Mouse (Mus musculus) gastrocnemius, postnatal 36 days (tissue): ENCODE results near the gene Creb5. TPM values are rescaled to one million over a fixed set of nuclear protein-coding genes. Genes with fewer than 3 reads are reported as not detected.

ENCODE experiments used
- DNase-seq, 2 experiments: peaks; one replicate each; pipeline ENCODE4 v3.0.0; 2022
- intact Hi-C: fragments of 180-260 bp; cut with DNase I; formaldehyde crosslinking; loops from one replicate; pipeline ENCODE4 v1.15.1; 2025
- long read RNA-seq, 2 experiments: library from polyadenylated mRNA; stranded (forward); transcript quantifications; one replicate each; pipeline ENCODE4 v2.0.0; 2021
- total RNA-seq, 2 experiments: library from RNA; stranded (reverse); gene quantifications; 2 replicates each; pipeline ENCODE4 v1.2.3; 2021

The Creb5 gene
- 1 to 10 TPM; 7.1 to 7.8 TPM for total RNA-seq
- long read RNA-seq, experiment 1, partial matches to known transcripts: 0 of 8 reads
- long read RNA-seq, experiment 1, other reads (novel, unspliced or antisense): 8 of 8 reads
- long read RNA-seq, experiment 2, partial matches to known transcripts: 0 of 2 reads
- long read RNA-seq, experiment 2, other reads (novel, unspliced or antisense): 2 of 2 reads

- DNase-seq: peak; percentile 84 to 88
- intact Hi-C loops: no loop called here
Measured at GRCm38 (mm10) chr6:53287038-53287561, at the start of gene Creb5. Creb5 (plus strand) TSS chr6:53287270.

DNA sequence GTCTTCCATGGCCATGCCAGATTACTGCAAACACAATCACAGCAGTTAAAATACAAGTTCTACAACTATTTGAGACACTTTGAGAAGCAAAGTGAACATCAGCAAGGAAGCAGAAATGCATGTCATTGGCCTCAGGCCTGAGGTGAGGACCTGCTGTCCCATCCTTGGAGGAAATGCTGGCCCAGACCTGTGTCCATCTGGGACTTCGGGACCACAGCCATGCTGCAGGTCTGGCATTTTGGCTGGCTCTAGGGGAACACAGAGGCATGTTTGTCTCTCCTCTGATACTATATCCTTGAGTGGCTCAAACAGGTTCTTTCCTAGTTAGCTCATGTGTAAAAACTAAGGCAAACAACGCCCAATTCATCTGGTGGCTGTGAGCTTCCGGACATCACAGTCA lies 27.2 kb upstream of the Creb5 start:
- intact Hi-C loops: loop anchor here (10.0 kb wide), 1 partner anchor 395 kb away; no protein-coding TSS in a partner anchor

DNA sequence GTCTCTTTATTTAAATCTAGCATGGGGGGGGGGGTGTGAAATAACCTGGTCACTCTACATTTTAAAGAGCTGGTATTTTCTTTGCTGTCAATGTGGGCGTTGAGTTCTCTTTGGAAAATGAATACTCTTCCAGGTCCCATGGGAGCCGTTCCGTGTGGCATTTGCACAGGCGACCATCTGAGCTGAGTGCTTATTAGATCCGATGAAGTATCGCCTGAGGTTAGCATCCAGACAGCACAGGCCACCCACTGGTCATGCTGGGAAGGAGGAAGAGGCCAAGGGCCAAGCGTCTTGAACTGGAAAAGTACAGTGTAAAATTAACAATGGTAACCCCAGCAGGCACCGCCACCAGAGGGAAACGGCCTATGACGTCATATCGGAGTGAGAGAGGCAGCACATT lies 24.7 kb upstream of the Creb5 start:
- intact Hi-C loops: loop anchor here (10.0 kb wide), 1 partner anchor 392 kb away; no protein-coding TSS in a partner anchor
- no peak for DNase-seq

More for the DNA sequence above, 27.2 kb upstream of the Creb5 start:
- no peak for DNase-seq

GRCm38 (mm10) chr6:53267036-53267435 lies 20.0 kb upstream of the Creb5 start:
- no peak for DNase-seq
- intact Hi-C loops: loop anchor here (2.0 to 10.0 kb wide), 2 partner anchors 388 to 456 kb away; no protein-coding TSS in a partner anchor

DNA sequence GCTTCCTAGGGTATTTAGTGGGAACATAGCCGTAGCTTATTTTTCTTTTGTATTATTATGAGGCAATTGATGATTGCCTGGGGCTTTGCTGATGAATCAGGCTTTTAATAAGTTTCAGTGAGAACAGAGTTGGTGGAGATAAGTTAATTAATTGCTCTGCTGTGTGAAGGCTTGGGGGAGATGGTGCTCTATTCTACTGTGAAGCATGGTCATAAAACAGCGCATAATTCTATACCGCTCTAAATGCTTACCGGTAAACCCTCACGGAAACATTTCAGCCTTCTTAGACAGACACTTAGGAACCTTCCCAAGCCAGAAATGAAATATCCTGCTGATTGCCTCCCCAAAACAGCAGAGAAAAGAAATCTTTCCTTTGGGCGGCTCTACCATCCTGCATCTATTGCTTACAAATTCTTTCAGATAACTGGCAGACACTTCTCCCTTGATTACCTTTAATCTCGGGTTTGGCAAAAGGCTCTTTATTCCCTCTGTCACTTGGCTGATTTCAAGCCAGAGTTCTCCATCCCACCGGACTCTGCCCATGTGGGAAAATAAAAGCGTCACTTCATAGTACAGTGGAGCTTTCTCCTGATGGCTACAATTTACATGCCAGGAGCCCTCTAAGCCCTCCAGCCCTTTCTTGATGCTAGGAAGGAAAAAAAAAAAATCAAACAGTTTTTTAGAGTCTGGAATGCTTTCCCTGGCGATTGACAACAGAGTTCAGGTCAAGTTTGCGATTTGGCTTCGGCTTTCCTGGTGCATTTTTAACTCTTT lies 19.2 kb upstream of the Creb5 start:
- no peak for DNase-seq
- intact Hi-C loops: loop anchor here (2.0 to 10.0 kb wide), 2 partner anchors 387 to 455 kb away; no protein-coding TSS in a partner anchor

- DNase-seq: no peak
- intact Hi-C loops: loop anchor here (10.0 kb wide), 1 partner anchor 234 kb away; no protein-coding TSS in a partner anchor
Measured at GRCm38 (mm10) chr6:53271216-53271615, 15.9 kb upstream of the Creb5 start.

GRCm38 (mm10) chr6:53271636-53272035 lies 15.4 kb upstream of the Creb5 start:
- no peak for DNase-seq
- intact Hi-C loops: loop anchor here (10.0 kb wide), 1 partner anchor 233 kb away; no protein-coding TSS in a partner anchor

- DNase-seq: peak; percentile 58 to 66
- intact Hi-C loops: no loop called here
Measured at GRCm38 (mm10) chr6:53286389-53287037, 557 bp upstream of the Creb5 start.

GRCm38 (mm10) chr6:53287562-53288381 lies 702 bp downstream of the Creb5 start:
- peak; percentile 44 for DNase-seq
- intact Hi-C loops: no loop called here

GRCm38 (mm10) chr6:53288584-53289558 lies 1.8 kb downstream of the Creb5 start:
- DNase-seq: no peak
- intact Hi-C loops: no loop called here

DNA sequence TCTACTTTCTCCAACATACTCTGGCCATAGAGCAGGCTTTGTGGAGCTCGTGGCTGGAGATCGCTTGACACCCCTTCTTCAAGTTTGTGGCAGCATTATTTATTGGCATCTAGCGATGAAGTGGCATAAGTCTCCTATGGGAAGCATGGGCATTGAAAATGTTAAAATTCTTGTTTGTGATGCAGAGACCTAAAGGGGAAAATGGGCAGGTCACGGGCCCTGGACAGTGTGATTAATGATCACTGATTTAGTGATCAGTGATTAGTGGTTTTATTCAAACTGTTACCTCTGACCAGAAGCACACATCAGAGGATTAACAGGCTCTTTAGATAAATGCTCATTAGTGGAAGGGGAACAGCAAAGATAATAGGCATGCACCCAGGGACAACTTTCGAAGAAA lies 2.6 kb downstream of the Creb5 start:
- intact Hi-C loops: no loop called here
- no peak for DNase-seq

GRCm38 (mm10) chr6:53290215-53290990 lies 3.3 kb downstream of the Creb5 start:
- DNase-seq: no peak
- intact Hi-C loops: no loop called here

DNA sequence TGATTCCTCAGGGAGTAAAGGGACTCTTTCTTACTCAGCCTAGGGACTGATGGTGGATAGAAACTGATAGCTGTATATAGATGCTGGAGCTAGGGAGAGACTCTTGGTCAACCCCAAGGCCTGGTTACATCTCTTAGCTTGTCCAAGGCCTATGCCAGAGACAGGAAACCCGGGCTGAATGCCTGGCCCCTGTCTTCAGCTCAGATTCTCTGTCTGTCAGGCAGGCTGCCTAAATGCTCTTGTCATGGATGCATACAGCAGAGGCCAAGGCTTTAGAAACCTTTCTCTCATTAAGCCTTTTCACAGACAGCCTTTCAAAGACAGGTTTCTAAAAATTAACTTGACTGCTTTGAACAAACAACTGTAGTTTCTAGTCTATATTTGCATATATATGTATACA lies 5.9 kb downstream of the Creb5 start:
- no peak for DNase-seq
- intact Hi-C loops: no loop called here

GRCm38 (mm10) chr6:53297851-53298250 lies 10.8 kb downstream of the Creb5 start:
- intact Hi-C loops: no loop called here
- DNase-seq: no peak

DNA sequence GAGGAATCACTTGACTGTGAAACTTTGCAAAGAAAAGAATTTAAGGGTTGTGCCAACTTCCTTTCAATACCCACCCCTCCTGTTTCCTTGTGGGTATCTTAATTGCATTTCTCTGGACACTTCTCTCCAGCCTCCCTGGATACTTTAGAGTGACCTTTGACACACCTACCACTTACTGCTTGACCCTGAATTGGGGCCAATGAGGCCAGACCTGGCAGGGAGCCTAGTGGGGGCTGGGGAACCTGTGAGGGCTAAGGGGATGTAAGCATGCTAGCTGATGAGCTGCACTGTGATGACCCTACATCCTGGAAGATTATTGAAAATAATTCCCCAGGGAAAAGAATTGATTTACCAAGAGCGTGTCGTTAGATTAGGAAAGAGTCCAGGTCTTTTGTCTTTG lies 17.1 kb downstream of the Creb5 start:
- DNase-seq: no peak
- intact Hi-C loops: no loop called here

DNA sequence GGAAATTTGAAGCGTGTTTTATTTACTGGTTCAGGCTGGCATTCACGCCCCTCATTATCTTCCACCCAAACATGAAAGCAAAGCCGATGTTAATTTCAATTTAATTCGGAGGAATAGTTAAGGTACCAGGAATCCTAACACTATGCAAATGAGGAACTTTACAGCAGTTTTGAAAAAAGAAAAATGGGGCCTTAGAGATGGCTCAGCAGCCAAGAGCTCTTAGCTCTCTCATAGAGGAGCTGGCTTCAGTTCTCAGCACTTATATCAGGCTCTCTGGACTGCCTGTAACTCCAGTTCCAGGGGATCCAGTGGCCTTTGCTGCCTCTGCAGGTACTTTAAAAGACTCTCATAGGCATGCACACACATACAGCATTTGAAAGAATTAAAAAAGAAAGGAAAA lies 19.1 kb downstream of the Creb5 start:
- intact Hi-C loops: no loop called here
- DNase-seq: no peak

GRCm38 (mm10) chr6:53306710-53307109 lies 19.6 kb downstream of the Creb5 start:
- no peak for DNase-seq
- intact Hi-C loops: no loop called here

DNA sequence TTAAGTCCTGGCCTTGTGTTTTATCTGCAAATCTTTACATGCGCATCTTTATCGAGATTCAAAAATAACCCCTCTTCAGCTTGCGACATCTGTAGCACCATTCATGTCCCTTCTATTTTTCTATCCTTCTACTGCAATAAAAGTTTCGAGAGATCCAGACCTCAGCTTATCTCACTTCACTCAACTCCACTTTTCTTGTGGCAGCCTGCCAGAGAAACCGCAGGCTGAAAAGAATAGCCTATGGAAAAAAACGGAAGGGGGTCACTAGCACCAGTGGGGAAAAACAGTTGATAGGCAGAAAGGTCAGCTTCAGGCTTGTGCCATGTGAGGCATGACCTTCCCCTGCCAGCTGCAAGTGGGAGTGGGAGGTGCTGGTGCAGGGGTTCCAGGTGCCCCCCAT lies 21.6 kb downstream of the Creb5 start:
- no peak for DNase-seq
- intact Hi-C loops: no loop called here
